Mouse (Mus musculus) heart, postnatal 36 days (tissue): ENCODE measurements around the gene Gm20716. TPM values are rescaled to one million over a fixed set of nuclear protein-coding genes. Genes with fewer than 3 reads are reported as not detected.

Experiments
- microRNA-seq, 2 experiments: library from miRNA; unstranded; fragments of <30 nt; microRNA quantifications; one replicate each; pipeline ENCODE4 v1.2.0; 2021; ENCODE audit warnings: borderline number of aligned reads in 2 of 2
- total RNA-seq, 2 experiments: library from RNA; stranded (reverse); gene quantifications; 2 replicates each; pipeline ENCODE4 v1.2.3; 2021

The Gm20716 gene
- total RNA-seq, 2 experiments from 2014 or later = 14.3 to 16.5 TPM

Small RNAs within 50 kb of the gene (microRNA-seq; reads per million reads assigned to microRNA genes)
- gene Gm24561 = 0 reads per million in 2 experiments

Other genes starting within 250 kb of the Gm20716 start
- gene Ripor3, start 219.7 kb downstream of the Gm20716 start, total RNA-seq = under 1 TPM; 0.36 to 0.79 TPM
- 1 to 10 TPM; 2.7 to 3.1 TPM for gene Pard6b, start 149.4 kb downstream of the Gm20716 start, total RNA-seq
- gene Adnp, start 23.3 kb downstream of the Gm20716 start, total RNA-seq = 10 to 100 TPM; 32.6 to 33.2 TPM
- 10 to 100 TPM; 76.0 to 92.6 TPM for gene Dpm1, start 227 bp upstream of the Gm20716 start, total RNA-seq
- 1 to 10 TPM; 7.9 to 8.0 TPM for gene Mocs3, start 258 bp upstream of the Gm20716 start, total RNA-seq
- gene Kcng1, start 51.4 kb upstream of the Gm20716 start, total RNA-seq = under 1 TPM; 0.08 TPM